Mouse (Mus musculus) gastrocnemius, adult 2 months (tissue): ENCODE data around the gene Popdc3. TPM values are rescaled to one million over a fixed set of nuclear protein-coding genes. Genes with fewer than 3 reads are reported as not detected.
"Not testable (repeated sequence)": the region's sequence is repeated elsewhere in the genome, so short reads cannot be mapped to it uniquely, and the experiment has no call there.

Source experiments
- DNase-seq: peaks from one replicate; pipeline ENCODE4 v3.0.0; 2022
- H3K27ac ChIP-seq: fragments of 200-600 bp; 2 replicates; pipeline ENCODE4 v1.8.1; 2022; ENCODE audit warnings: mild to moderate bottlenecking
- H3K4me3 ChIP-seq: fragments of 200-600 bp; 2 replicates; pipeline ENCODE4 v1.8.1; 2022; ENCODE audit warnings: mild to moderate bottlenecking, moderate library complexity
- CTCF ChIP-seq: fragments of 200-600 bp; IDR thresholded peaks from 2 replicates; pipeline ENCODE4 v1.8.1; 2022; ENCODE audit warnings: antibody characterized with exemption, mild to moderate bottlenecking, moderate library complexity
- intact Hi-C: fragments of 180-260 bp; cut with DNase I; formaldehyde crosslinking; loops from one replicate; pipeline ENCODE4 v1.15.1; 2025
- total RNA-seq, 2 experiments: library from RNA; stranded (reverse); gene quantifications; 2 replicates each; pipeline ENCODE4 v1.2.3; 2021

The Popdc3 gene
- total RNA-seq, 2 experiments from 2014 or later: 48.9 to 54.2 TPM

- Histone ChIP-seq H3K4me3 (peak within 1 kb of the TSS; percentile 87), H3K27ac (peak within 1 kb of the TSS; percentile 91)
- peak; percentile 7; the same call in 1 of the 2 replicates for TF ChIP-seq CTCF
- DNase-seq: peak; percentile 84
- intact Hi-C loops: loop anchor here (5.0 kb wide), 2 partner anchors 48 to 118 kb away; no protein-coding TSS in a partner anchor
Measured at GRCm38 (mm10) chr10:45335434-45336422, 157.8 kb downstream of the Popdc3 start, which contains the start of gene Bves. Gene Bves, plus strand, starts transcription at chr10:45335772.

- Histone ChIP-seq H3K27ac (no peak overlapping the region), H3K4me3 (no peak overlapping the region)
- DNase-seq: no peak
- no peak for TF ChIP-seq CTCF
- intact Hi-C loops: loop anchor here (5.0 kb wide), 2 partner anchors 52 to 122 kb away; no protein-coding TSS in a partner anchor
Measured at GRCm38 (mm10) chr10:45339106-45339505, 161.2 kb downstream of the Popdc3 start.

- H3K27ac ChIP-seq: no peak overlapping the region
- DNase-seq: no peak
- TF ChIP-seq CTCF: peak; percentile 48
- no peak overlapping the region for H3K4me3 ChIP-seq
- intact Hi-C loops: no loop called here
Measured at GRCm38 (mm10) chr10:45344381-45344780, 166.5 kb downstream of the Popdc3 start.

- intact Hi-C loops: no loop called here
- no peak overlapping the region for H3K4me3 ChIP-seq
- H3K27ac ChIP-seq: no peak overlapping the region
- no peak for DNase-seq
- TF ChIP-seq CTCF: no peak
Measured at GRCm38 (mm10) chr10:45345217-45345616, 167.3 kb downstream of the Popdc3 start.

- DNase-seq, H3K4me3 ChIP-seq, H3K27ac ChIP-seq, intact Hi-C loops: not testable (repeated sequence)
- peak; percentile 62 for TF ChIP-seq CTCF
Measured at GRCm38 (mm10) chr10:45348143-45348542, 170.2 kb downstream of the Popdc3 start.

GRCm38 (mm10) chr10:45356091-45356490 is 178.2 kb downstream of the Popdc3 start:
- peak; percentile 49 for DNase-seq
- TF ChIP-seq CTCF: no peak
- intact Hi-C loops: no loop called here
- H3K4me3 ChIP-seq: no peak overlapping the region
- H3K27ac ChIP-seq: peak overlapping the region; percentile 57

GRCm38 (mm10) chr10:45363396-45363795 is 185.5 kb downstream of the Popdc3 start:
- peak; percentile 44 for DNase-seq
- intact Hi-C loops: loop anchor here (5.0 kb wide), 1 partner anchor 76 kb away; no protein-coding TSS in a partner anchor
- H3K4me3 ChIP-seq: no peak overlapping the region
- no peak for TF ChIP-seq CTCF
- peak overlapping the region; percentile 85 for H3K27ac ChIP-seq

- DNase-seq: no peak
- intact Hi-C loops: no loop called here
Measured at GRCm38 (mm10) chr10:45366987-45367705, 189.2 kb downstream of the Popdc3 start.

More at GRCm38 (mm10) chr10:45366987-45367705, 189.2 kb downstream of the Popdc3 start:
- TF ChIP-seq CTCF: peak; percentile 14; the same call in 1 of the 2 replicates
- Histone ChIP-seq H3K4me3 (no peak overlapping the region), H3K27ac (no peak overlapping the region)

Other genes with a start within 250 kb of the Popdc3 start
- gene Prep, start 110.9 kb upstream of the Popdc3 start, total RNA-seq: 1 to 10 TPM; 6.4 to 7.3 TPM
- 10 to 100 TPM; 36.3 to 41.6 TPM for gene Bves, start 157.7 kb downstream of the Popdc3 start, total RNA-seq